Mouse (Mus musculus): ENCODE results near the gene Exosc5. TPM values are rescaled to one million over a fixed set of nuclear protein-coding genes. Genes with fewer than 3 reads are reported as not detected.

Gene Exosc5
- polyA plus RNA-seq, 1 experiment from 2014 or later: 48.1 TPM

DNA sequence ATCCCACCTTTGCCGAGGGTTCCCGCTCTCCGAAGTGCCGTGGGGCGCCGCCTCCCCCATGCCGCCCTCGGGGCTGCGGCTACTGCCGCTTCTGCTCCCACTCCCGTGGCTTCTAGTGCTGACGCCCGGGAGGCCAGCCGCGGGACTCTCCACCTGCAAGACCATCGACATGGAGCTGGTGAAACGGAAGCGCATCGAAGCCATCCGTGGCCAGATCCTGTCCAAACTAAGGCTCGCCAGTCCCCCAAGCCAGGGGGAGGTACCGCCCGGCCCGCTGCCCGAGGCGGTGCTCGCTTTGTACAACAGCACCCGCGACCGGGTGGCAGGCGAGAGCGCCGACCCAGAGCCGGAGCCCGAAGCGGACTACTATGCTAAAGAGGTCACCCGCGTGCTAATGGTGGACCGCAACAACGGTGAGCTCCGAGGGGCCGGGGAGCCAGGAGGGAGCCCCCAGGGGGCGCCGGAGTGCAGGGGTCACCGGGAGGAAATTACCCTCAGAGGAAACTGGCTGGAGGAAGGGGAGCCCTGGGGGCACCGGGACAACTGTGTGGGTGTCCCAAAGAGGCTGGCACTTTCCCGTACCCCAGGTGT is 28.9 kb downstream of the Exosc5 start:
- H3K27ac ChIP-seq (ENCODE audit: low read depth, low read length): no peak overlapping the region
- H3K9ac ChIP-seq (ENCODE audit: low read depth, low read length): peak overlapping the region; percentile 36
- H3K4me3 ChIP-seq (ENCODE audit: low read depth, low read length): peak overlapping the region; percentile 43
- no peaks in the 10 kb centered on the region for H3K36me3 ChIP-seq (ENCODE audit: control insufficient read depth, insufficient read depth, low read length)
- DNase-seq (ENCODE audit: low spot score) (peak; percentile 52), ATAC-seq (ENCODE audit: low FRiP score) (no peak; the same call in 1 of the 2 replicates)
- no peaks in the 10 kb centered on the region for H3K9me3 ChIP-seq (ENCODE audit: control insufficient read depth, low read length)
- WGBS: under 1% methylated on average over 47 of the region's 47 CpGs
- H3K27me3 ChIP-seq (ENCODE audit: control insufficient read depth, insufficient read depth, low read length): peaks cover 47% of the 10 kb centered on the region
- H3K4me1 ChIP-seq (replicated peaks; ENCODE audit: control insufficient read depth, insufficient read depth, low read length): peaks cover 12% of the 10 kb centered on the region
- peak overlapping the region; percentile 71 for H3K4me2 ChIP-seq (replicated peaks; ENCODE audit: low read depth, low read length)

DNA sequence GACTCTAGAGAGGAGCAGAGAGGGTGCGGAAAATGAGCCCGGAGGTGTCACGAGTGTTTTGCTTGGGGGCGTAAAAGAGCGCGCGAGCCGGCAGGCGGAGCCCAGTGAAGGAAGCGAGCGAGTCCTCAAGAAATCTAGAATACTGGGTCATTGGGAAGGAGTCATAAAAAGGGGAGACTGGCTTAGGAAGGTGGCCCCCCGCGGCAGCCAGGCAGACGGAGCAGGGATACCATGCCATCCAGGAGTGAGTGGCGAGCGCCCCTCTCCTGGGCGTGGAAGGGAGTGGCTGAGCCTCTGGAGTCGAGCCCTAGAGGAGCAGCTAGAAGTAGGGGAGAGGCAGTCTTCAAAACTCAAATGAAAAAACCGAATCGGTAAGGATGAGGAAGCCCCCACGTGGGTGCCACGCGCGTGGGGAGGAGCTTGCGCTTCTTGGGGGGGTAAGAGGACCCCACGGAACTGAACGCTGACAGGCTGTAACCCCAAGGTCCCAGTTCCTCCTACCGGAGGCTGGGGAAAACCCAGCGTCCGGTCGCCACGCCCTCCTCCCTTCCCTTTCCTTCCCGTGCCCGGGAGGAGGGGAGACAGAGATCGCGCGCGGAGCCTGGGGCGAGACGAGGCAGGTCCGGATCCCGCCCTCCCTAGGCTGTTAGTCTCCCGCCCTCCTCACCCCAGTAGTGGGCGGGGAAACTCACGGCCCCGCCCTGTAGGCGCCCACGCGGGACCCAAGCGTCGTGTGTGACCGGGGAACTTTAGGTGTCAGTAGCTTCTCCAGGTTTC is 30.0 kb downstream of the Exosc5 start:
- Histone ChIP-seq H3K9me3 (ENCODE audit: control insufficient read depth, low read length) (no peaks in the 10 kb centered on the region), H3K27me3 (ENCODE audit: control insufficient read depth, insufficient read depth, low read length) (peaks cover 47% of the 10 kb centered on the region), H3K27ac (ENCODE audit: low read depth, low read length) (no peak overlapping the region), H3K4me3 (ENCODE audit: low read depth, low read length) (peak overlapping the region; percentile 43), H3K4me1 (replicated peaks; ENCODE audit: control insufficient read depth, insufficient read depth, low read length) (peaks cover 12% of the 10 kb centered on the region), H3K4me2 (replicated peaks; ENCODE audit: low read depth, low read length) (peak overlapping the region; percentile 56), H3K9ac (ENCODE audit: low read depth, low read length) (peak overlapping the region; percentile 29; the same call in 1 of the 2 replicates), H3K36me3 (ENCODE audit: control insufficient read depth, insufficient read depth, low read length) (no peaks in the 10 kb centered on the region)
- 3% methylated on average over 49 of the region's 52 CpGs for WGBS
- ATAC-seq (ENCODE audit: low FRiP score) (peak; percentile 51), DNase-seq (ENCODE audit: low spot score) (peak; percentile 60)

DNA sequence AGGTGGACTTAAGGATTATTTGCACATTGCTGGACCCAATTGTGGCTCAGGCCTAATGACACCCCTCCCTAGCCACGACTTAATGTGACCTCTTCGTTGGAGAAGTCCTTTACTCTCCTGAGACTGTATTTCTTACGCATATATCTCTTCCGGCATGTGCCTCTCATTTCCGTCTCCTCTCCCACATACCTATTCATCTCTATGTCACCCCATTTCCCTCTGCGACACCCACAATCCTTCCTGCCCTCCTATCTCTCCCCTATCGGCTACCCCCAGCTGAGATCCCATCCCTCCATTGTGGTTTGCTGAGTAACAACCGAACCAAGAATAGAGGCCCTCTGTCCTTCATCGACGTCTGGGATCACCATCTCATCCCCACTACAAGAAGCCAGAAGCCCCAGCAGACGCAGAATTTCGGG is 30.6 kb downstream of the Exosc5 start:
- Histone ChIP-seq H3K9me3 (ENCODE audit: control insufficient read depth, low read length) (no peaks in the 10 kb centered on the region), H3K4me3 (ENCODE audit: low read depth, low read length) (peak overlapping the region; percentile 43; the same call in 1 of the 2 replicates), H3K27ac (ENCODE audit: low read depth, low read length) (no peak overlapping the region), H3K4me1 (replicated peaks; ENCODE audit: control insufficient read depth, insufficient read depth, low read length) (peaks cover 12% of the 10 kb centered on the region), H3K9ac (ENCODE audit: low read depth, low read length) (no peak overlapping the region), H3K36me3 (ENCODE audit: control insufficient read depth, insufficient read depth, low read length) (no peaks in the 10 kb centered on the region), H3K4me2 (replicated peaks; ENCODE audit: low read depth, low read length) (peak overlapping the region; percentile 56), H3K27me3 (ENCODE audit: control insufficient read depth, insufficient read depth, low read length) (peaks cover 47% of the 10 kb centered on the region)
- ATAC-seq (ENCODE audit: low FRiP score) (no peak), DNase-seq (ENCODE audit: low spot score) (no peak)
- 13% methylated on average over 12 of the region's 12 CpGs for WGBS

DNA sequence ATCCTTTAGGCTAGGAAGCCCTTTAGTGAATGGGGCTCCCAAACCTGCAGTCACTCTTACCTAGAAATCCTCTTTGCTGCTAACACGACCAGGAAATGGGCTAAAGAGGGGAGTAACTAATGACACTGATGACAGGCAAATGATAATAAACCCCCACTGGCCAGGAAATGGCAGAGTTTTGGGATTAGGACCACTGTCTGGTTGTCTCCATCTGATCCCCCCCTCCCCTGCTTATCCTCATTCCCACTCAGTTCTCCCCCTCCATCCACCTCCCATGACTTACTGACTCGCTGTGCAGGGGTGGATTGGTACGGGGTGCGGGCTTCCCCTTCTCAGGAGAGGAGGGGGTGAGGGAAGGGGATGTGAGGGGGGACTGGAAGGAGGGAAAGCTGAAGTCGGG is 31.1 kb downstream of the Exosc5 start:
- no peak for DNase-seq (ENCODE audit: low spot score)
- peaks cover 47% of the 10 kb centered on the region for H3K27me3 ChIP-seq (ENCODE audit: control insufficient read depth, insufficient read depth, low read length)
- H3K4me2 ChIP-seq (replicated peaks; ENCODE audit: low read depth, low read length): no peak overlapping the region

DNA sequence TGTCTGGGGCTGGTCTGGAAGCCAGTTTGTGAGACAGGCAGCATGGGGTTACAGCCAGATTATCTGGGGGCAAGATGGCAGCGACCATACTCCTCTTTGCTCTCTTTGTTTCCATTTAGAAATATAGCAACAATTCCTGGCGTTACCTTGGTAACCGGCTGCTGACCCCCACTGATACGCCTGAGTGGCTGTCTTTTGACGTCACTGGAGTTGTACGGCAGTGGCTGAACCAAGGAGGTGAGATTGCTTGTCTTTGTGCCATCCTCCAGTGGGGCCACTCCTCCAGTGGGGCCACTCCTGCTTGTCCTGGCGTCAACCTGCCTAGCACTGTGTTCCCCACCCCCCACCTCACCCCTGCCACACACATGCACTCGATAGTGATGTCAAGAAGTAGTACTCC is 35.1 kb downstream of the Exosc5 start:
- no peak overlapping the region for H3K4me2 ChIP-seq (replicated peaks; ENCODE audit: low read depth, low read length)
- 48% methylated on average over 8 of the region's 8 CpGs for WGBS
- no peaks in the 10 kb centered on the region for H3K9me3 ChIP-seq (ENCODE audit: control insufficient read depth, low read length)
- H3K36me3 ChIP-seq (ENCODE audit: control insufficient read depth, insufficient read depth, low read length): no peaks in the 10 kb centered on the region
- H3K9ac ChIP-seq (ENCODE audit: low read depth, low read length): no peak overlapping the region
- no peak for DNase-seq (ENCODE audit: low spot score)
- H3K4me3 ChIP-seq (ENCODE audit: low read depth, low read length): no peak overlapping the region
- H3K27me3 ChIP-seq (ENCODE audit: control insufficient read depth, insufficient read depth, low read length): peaks cover 14% of the 10 kb centered on the region
- H3K27ac ChIP-seq (ENCODE audit: low read depth, low read length): no peak overlapping the region
- no peak for ATAC-seq (ENCODE audit: low FRiP score)
- peaks cover 2% of the 10 kb centered on the region for H3K4me1 ChIP-seq (replicated peaks; ENCODE audit: control insufficient read depth, insufficient read depth, low read length)

More for the DNA sequence above, 31.1 kb downstream of the Exosc5 start:
- no peaks in the 10 kb centered on the region for H3K36me3 ChIP-seq (ENCODE audit: control insufficient read depth, insufficient read depth, low read length)
- H3K9ac ChIP-seq (ENCODE audit: low read depth, low read length): no peak overlapping the region
- H3K27ac ChIP-seq (ENCODE audit: low read depth, low read length): no peak overlapping the region
- 37% methylated on average over 5 of the region's 5 CpGs for WGBS
- H3K9me3 ChIP-seq (ENCODE audit: control insufficient read depth, low read length): no peaks in the 10 kb centered on the region
- H3K4me3 ChIP-seq (ENCODE audit: low read depth, low read length): no peak overlapping the region
- peaks cover 12% of the 10 kb centered on the region for H3K4me1 ChIP-seq (replicated peaks; ENCODE audit: control insufficient read depth, insufficient read depth, low read length)
- ATAC-seq (ENCODE audit: low FRiP score): no peak

DNA sequence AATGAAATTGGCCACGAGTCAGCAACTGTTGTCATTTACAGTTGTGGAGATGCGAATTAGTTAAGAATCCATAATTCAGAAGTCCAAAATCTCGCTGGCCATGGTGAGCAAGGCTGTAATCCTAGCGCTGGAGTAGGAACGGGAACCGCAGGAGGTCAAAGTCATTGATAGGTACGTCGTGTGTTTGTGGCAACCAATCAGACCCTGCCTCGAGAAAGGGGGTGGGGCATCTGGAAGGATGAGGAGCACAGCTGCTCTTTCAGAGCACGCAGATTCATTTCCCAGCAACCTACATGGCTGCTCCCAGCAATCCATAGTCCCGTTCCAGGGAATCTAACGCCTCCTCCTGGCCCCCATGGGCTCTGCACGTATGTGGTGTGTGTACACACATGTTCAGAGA is 40.9 kb downstream of the Exosc5 start:
- 49% methylated on average over 13 of the region's 13 CpGs for WGBS
- no peak for DNase-seq (ENCODE audit: low spot score)
- Histone ChIP-seq H3K9ac (ENCODE audit: low read depth, low read length) (no peak overlapping the region), H3K27me3 (ENCODE audit: control insufficient read depth, insufficient read depth, low read length) (no peaks in the 10 kb centered on the region), H3K36me3 (ENCODE audit: control insufficient read depth, insufficient read depth, low read length) (no peaks in the 10 kb centered on the region), H3K9me3 (ENCODE audit: control insufficient read depth, low read length) (no peaks in the 10 kb centered on the region), H3K4me1 (replicated peaks; ENCODE audit: control insufficient read depth, insufficient read depth, low read length) (no peaks in the 10 kb centered on the region), H3K27ac (ENCODE audit: low read depth, low read length) (no peak overlapping the region), H3K4me3 (ENCODE audit: low read depth, low read length) (no peak overlapping the region), H3K4me2 (replicated peaks; ENCODE audit: low read depth, low read length) (no peak overlapping the region)
- no peak for ATAC-seq (ENCODE audit: low FRiP score)

DNA sequence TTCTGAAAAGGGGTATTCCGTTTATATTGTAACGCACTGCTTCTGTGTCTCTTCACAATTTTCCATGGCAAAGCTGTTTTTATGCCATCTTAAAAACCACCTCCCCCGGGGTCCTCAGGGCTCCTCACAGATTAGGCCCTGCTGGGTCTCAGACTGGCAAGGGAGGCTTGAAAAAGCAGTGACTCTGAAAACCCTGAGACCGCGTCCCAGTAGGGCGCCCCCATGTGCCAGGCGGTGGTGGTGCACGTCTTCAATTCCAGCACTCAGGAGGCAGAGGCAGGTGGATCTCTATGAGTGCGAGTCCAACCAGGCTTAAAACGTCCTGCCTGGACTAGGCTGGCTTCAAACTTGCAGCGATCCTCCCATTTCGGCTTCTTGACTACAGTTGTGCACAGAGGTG is 41.8 kb downstream of the Exosc5 start:
- no peaks in the 10 kb centered on the region for H3K9me3 ChIP-seq (ENCODE audit: control insufficient read depth, low read length)
- no peak for DNase-seq (ENCODE audit: low spot score)
- 72% methylated on average over 12 of the region's 12 CpGs for WGBS
- H3K9ac ChIP-seq (ENCODE audit: low read depth, low read length): no peak overlapping the region
- no peaks in the 10 kb centered on the region for H3K27me3 ChIP-seq (ENCODE audit: control insufficient read depth, insufficient read depth, low read length)
- no peaks in the 10 kb centered on the region for H3K4me1 ChIP-seq (replicated peaks; ENCODE audit: control insufficient read depth, insufficient read depth, low read length)
- H3K36me3 ChIP-seq (ENCODE audit: control insufficient read depth, insufficient read depth, low read length): no peaks in the 10 kb centered on the region
- no peak overlapping the region for H3K4me3 ChIP-seq (ENCODE audit: low read depth, low read length)
- no peak overlapping the region for H3K4me2 ChIP-seq (replicated peaks; ENCODE audit: low read depth, low read length)
- ATAC-seq (ENCODE audit: low FRiP score): no peak
- no peak overlapping the region for H3K27ac ChIP-seq (ENCODE audit: low read depth, low read length)

DNA sequence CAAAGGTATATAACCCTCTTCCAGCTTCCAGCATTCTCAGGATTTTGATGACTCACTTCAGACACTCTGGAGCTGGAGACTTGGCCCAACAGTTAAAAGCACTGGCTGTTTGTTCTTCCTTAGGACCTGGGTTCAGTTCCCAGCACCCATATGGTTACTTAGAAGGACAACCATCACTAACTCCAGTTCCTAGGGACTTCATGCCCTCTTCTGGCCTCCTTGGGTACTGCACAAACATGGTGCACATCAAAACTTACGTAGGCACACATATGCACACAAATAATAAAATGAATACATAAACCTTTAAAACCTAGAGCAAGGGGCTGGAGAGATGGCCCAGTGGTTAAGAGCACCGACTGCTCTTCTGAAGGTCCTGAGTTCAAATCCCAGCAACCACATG is 43.4 kb downstream of the Exosc5 start:
- H3K27me3 ChIP-seq (ENCODE audit: control insufficient read depth, insufficient read depth, low read length): no peaks in the 10 kb centered on the region
- no peak overlapping the region for H3K4me2 ChIP-seq (replicated peaks; ENCODE audit: low read depth, low read length)
- no peak for DNase-seq (ENCODE audit: low spot score)
- H3K9ac ChIP-seq (ENCODE audit: low read depth, low read length): no peak overlapping the region
- H3K4me3 ChIP-seq (ENCODE audit: low read depth, low read length): no peak overlapping the region
- ATAC-seq (ENCODE audit: low FRiP score): no peak
- H3K9me3 ChIP-seq (ENCODE audit: control insufficient read depth, low read length): no peaks in the 10 kb centered on the region
- no peaks in the 10 kb centered on the region for H3K4me1 ChIP-seq (replicated peaks; ENCODE audit: control insufficient read depth, insufficient read depth, low read length)
- no peaks in the 10 kb centered on the region for H3K36me3 ChIP-seq (ENCODE audit: control insufficient read depth, insufficient read depth, low read length)
- H3K27ac ChIP-seq (ENCODE audit: low read depth, low read length): no peak overlapping the region
- 92% methylated on average over 2 of the region's 2 CpGs for WGBS
